Mouse (Mus musculus): ENCODE data around the gene Pcnx.

The Pcnx gene

GRCm38 (mm10) chr12:81905865-81906264, 46.0 kb downstream of the Pcnx start:
- DNase-seq: no peak

GRCm38 (mm10) chr12:81907741-81908357, 48.0 kb downstream of the Pcnx start:
- no peak for DNase-seq

GRCm38 (mm10) chr12:81910439-81910838, 50.6 kb downstream of the Pcnx start:
- no peak for DNase-seq

GRCm38 (mm10) chr12:81915176-81915950, 55.5 kb downstream of the Pcnx start:
- DNase-seq: peak; percentile 84

- DNase-seq: no peak
These were observed 58.5 kb downstream of the Pcnx start for GRCm38 (mm10) chr12:81918346-81918745.

GRCm38 (mm10) chr12:81918886-81919285, 59.1 kb downstream of the Pcnx start:
- DNase-seq: no peak

GRCm38 (mm10) chr12:81920027-81920426, 60.2 kb downstream of the Pcnx start:
- DNase-seq: no peak

GRCm38 (mm10) chr12:81920614-81921013, 60.8 kb downstream of the Pcnx start:
- DNase-seq: no peak

- no peak for DNase-seq
These were observed 62.0 kb downstream of the Pcnx start for GRCm38 (mm10) chr12:81921785-81922184.

- DNase-seq: no peak
These were observed 63.0 kb downstream of the Pcnx start for GRCm38 (mm10) chr12:81922838-81923237.

GRCm38 (mm10) chr12:81927163-81927562, 67.3 kb downstream of the Pcnx start:
- DNase-seq: no peak

GRCm38 (mm10) chr12:81927643-81928381, 68.0 kb downstream of the Pcnx start:
- peak; percentile 73 for DNase-seq

- no peak for DNase-seq
These were observed 68.6 kb downstream of the Pcnx start for GRCm38 (mm10) chr12:81928382-81928770.

GRCm38 (mm10) chr12:81932015-81932414, 72.2 kb downstream of the Pcnx start:
- DNase-seq: no peak

- DNase-seq: peak; percentile 35
These were observed 73.6 kb downstream of the Pcnx start for GRCm38 (mm10) chr12:81933430-81933829.

- DNase-seq: no peak
These were observed 74.7 kb downstream of the Pcnx start for GRCm38 (mm10) chr12:81934510-81934909.

- DNase-seq: no peak
These were observed 76.2 kb downstream of the Pcnx start for GRCm38 (mm10) chr12:81936066-81936465.

GRCm38 (mm10) chr12:81941191-81941590, 81.4 kb downstream of the Pcnx start:
- DNase-seq: no peak

GRCm38 (mm10) chr12:81943331-81944062, 83.7 kb downstream of the Pcnx start:
- DNase-seq: no peak

- no peak for DNase-seq
These were observed 89.2 kb downstream of the Pcnx start for GRCm38 (mm10) chr12:81949026-81949425.

- no peak for DNase-seq
These were observed 90.2 kb downstream of the Pcnx start for GRCm38 (mm10) chr12:81950016-81950415.

GRCm38 (mm10) chr12:81958351-81958750, 98.5 kb downstream of the Pcnx start:
- no peak for DNase-seq

- no peak for DNase-seq
These were observed 105.6 kb downstream of the Pcnx start for GRCm38 (mm10) chr12:81965416-81965815.
